Mouse (Mus musculus) layer of hippocampus, adult 9-11 months (tissue): ENCODE data around the gene Eif2ak4.
A peak's percentile ranks its signal among the peaks of the same experiment; 100 is the strongest.

ENCODE experiments used
- DNase-seq: peaks from one replicate; pipeline ENCODE4 v3.0.0; 2022

Gene Eif2ak4

GRCm38 (mm10) chr2:118406811-118407210, 18.4 kb downstream of the Eif2ak4 start:
- no peak for DNase-seq

- no peak for DNase-seq
Measured at GRCm38 (mm10) chr2:118408336-118408895, 20.0 kb downstream of the Eif2ak4 start.

- DNase-seq: no peak
Measured at GRCm38 (mm10) chr2:118412821-118413220, 24.4 kb downstream of the Eif2ak4 start.

GRCm38 (mm10) chr2:118415601-118416355, 27.4 kb downstream of the Eif2ak4 start:
- no peak for DNase-seq

GRCm38 (mm10) chr2:118418076-118418475, 29.7 kb downstream of the Eif2ak4 start:
- no peak for DNase-seq

GRCm38 (mm10) chr2:118421951-118422350, 33.5 kb downstream of the Eif2ak4 start:
- DNase-seq: no peak

- no peak for DNase-seq
Measured at GRCm38 (mm10) chr2:118422385-118422784, 34.0 kb downstream of the Eif2ak4 start.

GRCm38 (mm10) chr2:118428296-118428695, 39.9 kb downstream of the Eif2ak4 start:
- no peak for DNase-seq

GRCm38 (mm10) chr2:118429297-118429696, 40.9 kb downstream of the Eif2ak4 start:
- no peak for DNase-seq

- no peak for DNase-seq
Measured at GRCm38 (mm10) chr2:118430630-118431029, 42.2 kb downstream of the Eif2ak4 start.

- DNase-seq: no peak
Measured at GRCm38 (mm10) chr2:118431589-118431988, 43.2 kb downstream of the Eif2ak4 start.

- DNase-seq: no peak
Measured at GRCm38 (mm10) chr2:118442172-118442571, 53.8 kb downstream of the Eif2ak4 start.

GRCm38 (mm10) chr2:118442723-118443122, 54.3 kb downstream of the Eif2ak4 start:
- DNase-seq: no peak

GRCm38 (mm10) chr2:118445696-118446674, 57.6 kb downstream of the Eif2ak4 start:
- peak; percentile 43 for DNase-seq

- peak; percentile 65 for DNase-seq
Measured at GRCm38 (mm10) chr2:118448181-118448580, 59.8 kb downstream of the Eif2ak4 start.

GRCm38 (mm10) chr2:118451056-118451455, 62.6 kb downstream of the Eif2ak4 start:
- no peak for DNase-seq

- no peak for DNase-seq
Measured at GRCm38 (mm10) chr2:118457029-118457428, 68.6 kb downstream of the Eif2ak4 start.

GRCm38 (mm10) chr2:118457463-118458261, 69.2 kb downstream of the Eif2ak4 start:
- peak; percentile 81 for DNase-seq

- DNase-seq: no peak
Measured at GRCm38 (mm10) chr2:118461480-118462165, 73.2 kb downstream of the Eif2ak4 start.

- DNase-seq: no peak
Measured at GRCm38 (mm10) chr2:118463480-118463879, 75.1 kb downstream of the Eif2ak4 start.

- DNase-seq: no peak
Measured at GRCm38 (mm10) chr2:118464450-118464849, 76.0 kb downstream of the Eif2ak4 start.

- DNase-seq: no peak
Measured at GRCm38 (mm10) chr2:118465894-118466293, 77.5 kb downstream of the Eif2ak4 start.
